Mouse (Mus musculus): Measurements from ENCODE around the gene P2ry1.
A peak's percentile ranks its signal among the peaks of the same experiment; 100 is the strongest.

The P2ry1 gene

DNA sequence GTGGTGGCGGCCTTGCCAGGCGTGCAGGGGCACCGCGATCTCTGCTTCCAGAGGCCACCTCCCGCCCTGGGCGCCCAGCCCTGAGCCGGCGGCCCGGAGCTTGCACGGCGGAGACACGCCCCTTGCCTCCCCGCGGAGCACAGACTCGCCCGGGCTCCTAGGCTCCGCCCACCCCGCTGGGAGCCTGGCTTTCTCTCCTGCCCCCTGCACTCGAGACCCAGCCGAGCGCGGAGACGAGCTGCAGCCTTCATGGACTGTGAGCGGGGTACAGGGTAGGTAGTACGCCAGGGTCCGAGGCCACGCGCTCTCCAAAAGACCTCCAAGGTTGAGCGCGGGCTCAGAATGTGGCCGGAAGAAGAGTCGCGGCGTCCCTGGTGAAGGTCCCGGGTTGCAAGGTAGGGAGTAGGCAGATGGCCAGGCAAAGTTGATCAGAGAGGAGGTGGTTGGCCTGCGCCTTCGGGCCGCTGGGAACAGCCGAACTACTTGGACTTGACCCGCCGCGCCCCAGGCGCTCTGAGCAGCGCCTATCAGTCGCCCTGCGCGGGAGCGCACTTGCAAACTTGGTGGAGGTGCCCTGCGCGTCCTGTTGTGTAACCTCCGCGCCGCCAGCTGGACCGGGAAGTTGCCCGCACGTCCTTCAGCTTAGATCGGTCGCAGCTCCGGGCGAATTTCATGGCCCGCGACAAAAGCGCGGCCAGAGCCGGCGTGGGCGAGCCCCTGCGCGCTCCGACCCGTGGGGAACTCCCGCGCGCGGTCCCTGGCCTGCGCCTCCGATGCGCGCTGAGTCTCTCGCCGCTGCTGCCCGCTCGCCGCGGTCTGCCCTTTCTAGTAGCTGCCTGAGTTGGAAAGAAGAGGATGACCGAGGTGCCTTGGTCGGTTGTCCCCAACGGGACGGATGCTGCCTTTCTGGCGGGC lies at the start of gene P2ry1:
Gene P2ry1 (plus strand): TSS at position 209 of the 915 bp plus-strand sequence.
- DNase-seq (ENCODE audit: low spot score in 2 of 2) = peak; percentile 32 to 52

DNA sequence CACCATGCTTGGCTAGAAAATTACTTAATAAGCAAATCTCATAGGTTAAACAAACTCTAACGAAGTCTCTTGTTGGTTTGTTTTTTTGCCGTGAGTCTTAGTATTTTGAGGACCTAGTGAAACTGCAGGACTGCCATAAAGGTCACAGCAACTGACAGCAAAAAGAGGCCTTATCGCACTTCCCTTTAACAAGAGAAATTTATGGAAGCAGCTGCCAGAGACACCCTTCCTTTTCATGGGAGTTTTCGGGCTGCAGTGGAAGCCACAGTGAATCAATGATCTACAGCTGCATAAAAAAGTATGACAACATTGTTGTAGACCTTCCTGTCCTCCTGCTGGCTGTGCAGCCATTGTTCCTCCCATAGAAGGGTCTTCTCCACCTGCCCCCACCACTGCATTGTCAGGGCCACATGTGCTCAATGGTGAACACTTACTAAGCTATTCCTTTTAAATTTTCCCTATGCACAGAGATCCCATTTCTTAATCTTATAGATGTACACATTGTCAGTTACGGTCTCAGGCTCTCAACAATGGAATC lies 49.3 kb upstream of the P2ry1 start:
- DNase-seq (ENCODE audit: low spot score in 2 of 2) = no peak

DNA sequence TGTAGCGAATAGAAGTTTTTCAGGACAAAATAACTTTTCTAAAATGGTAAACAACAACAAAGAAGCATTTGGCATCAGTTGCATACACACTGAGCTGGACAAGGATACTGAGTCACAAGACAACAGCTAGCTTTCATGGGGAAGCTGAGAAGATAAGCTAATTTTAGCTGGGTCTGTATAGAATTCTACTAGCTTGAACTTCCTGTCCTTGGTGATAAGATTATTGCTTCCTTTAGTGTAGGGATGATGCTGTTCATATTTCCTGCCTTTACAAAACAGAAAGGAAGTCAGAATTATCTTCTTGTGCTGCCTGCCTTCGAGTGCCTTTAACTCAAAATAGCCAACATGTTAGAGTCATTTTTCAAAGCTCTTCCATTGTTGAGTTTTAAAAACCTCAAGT lies 48.5 kb upstream of the P2ry1 start:
- DNase-seq (ENCODE audit: low spot score in 2 of 2) = no peak

- DNase-seq (ENCODE audit: low spot score in 2 of 2) = no peak
These were observed 43.8 kb upstream of the P2ry1 start for GRCm38 (mm10) chr3:60958769-60959168.

DNA sequence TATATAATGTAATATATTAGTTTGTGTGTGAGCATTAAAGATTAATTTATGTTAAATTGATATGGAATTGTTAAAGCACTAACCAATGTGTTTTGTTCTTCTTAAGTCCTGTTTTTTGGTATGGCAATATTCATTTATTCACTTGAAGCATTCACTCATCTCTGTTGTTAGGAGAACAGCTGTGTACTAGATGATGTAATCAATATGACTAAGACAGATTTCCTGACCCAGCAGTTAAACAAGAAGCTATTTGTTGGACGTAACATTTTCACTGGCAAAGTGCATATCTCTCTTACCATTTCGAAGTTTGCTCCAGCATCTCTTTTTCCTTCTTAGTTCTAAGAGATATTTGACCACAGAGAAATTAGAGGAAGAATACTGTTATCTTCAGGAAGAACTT lies 37.5 kb upstream of the P2ry1 start:
- DNase-seq (ENCODE audit: low spot score in 2 of 2) = no peak

GRCm38 (mm10) chr3:60974944-60975343 lies 27.7 kb upstream of the P2ry1 start:
- no peak for DNase-seq (ENCODE audit: low spot score in 2 of 2)

GRCm38 (mm10) chr3:60982109-60982508 lies 20.5 kb upstream of the P2ry1 start:
- DNase-seq (ENCODE audit: low spot score in 2 of 2) = no peak

- DNase-seq (ENCODE audit: low spot score in 2 of 2) = no peak
These were observed 4.5 kb upstream of the P2ry1 start for GRCm38 (mm10) chr3:60998064-60998463.

DNA sequence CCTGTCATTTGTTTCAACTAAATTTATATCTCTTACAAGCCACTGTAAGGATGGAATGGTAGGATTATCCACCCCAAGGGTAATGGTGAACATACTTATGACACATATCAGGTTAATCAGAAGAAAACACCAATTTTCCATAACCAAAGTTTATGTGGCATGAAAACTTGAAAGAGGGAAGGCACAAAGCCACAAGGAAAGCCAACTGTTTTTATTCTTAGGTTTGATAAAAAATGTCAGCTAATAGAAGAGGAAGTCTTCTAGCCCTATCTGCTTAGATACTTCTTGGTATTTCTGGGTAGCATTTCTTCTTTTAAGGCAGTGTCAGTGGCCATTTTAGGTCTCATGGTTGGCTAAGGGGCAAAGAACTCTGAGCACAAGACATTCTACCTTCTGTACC lies 2.9 kb upstream of the P2ry1 start:
- no peak for DNase-seq (ENCODE audit: low spot score in 2 of 2)

DNA sequence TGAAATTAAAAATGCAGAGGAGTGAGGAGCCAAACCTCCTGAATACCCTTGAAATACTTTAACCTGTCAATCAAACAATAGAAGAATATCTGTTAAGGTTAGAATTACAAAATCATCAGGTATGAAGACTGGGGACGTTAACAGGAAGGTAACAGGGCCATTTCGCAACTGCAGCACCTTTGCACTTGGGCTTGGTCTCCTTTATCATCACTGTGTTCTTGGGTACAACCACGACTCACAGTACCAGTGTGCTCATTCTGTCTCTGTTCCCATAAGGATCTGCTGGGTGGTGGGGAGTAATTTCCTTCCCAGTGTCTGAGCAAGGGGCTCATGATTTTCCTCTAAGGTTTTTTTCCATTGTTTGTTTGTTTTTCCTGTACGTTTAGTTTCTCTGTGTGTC lies 1.8 kb upstream of the P2ry1 start:
- no peak for DNase-seq (ENCODE audit: low spot score in 2 of 2)

DNA sequence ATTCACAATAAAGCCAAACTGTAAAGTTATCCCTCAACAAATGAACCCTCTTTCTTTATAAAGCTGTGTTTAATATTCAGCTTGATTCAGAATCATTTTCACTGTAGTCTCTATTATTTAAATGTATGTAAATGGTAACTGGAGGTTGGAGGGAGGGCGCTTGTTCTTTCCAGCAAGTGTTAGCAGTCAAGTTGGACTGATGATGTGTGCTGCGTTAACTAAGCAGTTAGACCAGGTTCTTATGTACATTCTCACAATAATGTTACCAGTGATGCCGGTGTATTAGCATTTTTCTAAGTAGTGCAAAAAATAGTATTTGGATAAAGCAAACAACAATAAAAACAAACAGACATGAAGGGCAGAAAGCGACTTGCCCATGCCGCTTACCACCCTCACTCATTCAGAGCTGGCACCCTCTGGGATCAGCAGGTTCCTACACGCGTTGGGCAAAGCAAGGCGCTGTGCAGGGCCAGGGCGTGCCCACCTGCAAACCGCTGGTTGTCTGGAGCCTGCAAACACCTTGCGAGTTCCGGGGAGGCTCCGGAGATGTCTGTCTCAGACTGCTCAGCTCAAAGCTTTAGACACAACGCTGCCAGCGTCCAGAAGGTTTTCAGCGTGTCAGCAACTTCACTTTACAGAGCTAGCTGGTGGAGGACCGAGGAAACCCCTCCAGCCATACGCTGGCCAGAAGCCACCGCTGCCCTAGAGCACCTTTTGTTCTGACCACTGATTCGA lies 576 bp upstream of the P2ry1 start:
- peak in 1 of 2 experiments; percentile 13 for DNase-seq (ENCODE audit: low spot score in 2 of 2)

GRCm38 (mm10) chr3:61004611-61005010 lies 2.0 kb downstream of the P2ry1 start:
- DNase-seq (ENCODE audit: low spot score in 2 of 2) = no peak

DNA sequence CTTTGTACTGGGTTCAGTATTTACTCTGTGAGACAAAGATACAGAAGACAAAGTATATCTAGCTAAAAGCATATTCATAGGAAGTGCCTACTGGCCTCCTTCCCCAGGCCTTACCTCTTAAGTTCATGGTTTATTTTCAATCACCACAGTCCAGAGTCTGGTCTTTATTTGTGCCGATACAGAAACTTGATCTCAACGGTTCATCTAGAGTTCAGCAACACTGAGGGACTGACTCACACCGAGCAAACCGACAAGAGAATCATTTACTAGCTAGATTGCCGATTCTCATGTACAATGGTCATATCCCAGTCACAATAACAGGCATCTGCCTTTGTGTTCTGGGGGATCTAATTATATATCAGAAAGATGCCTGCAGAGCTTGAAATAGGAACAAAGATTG lies 9.1 kb downstream of the P2ry1 start:
- DNase-seq (ENCODE audit: low spot score in 2 of 2) = no peak

GRCm38 (mm10) chr3:61012550-61012949 lies 10.0 kb downstream of the P2ry1 start:
- no peak for DNase-seq (ENCODE audit: low spot score in 2 of 2)

GRCm38 (mm10) chr3:61016733-61017132 lies 14.1 kb downstream of the P2ry1 start:
- no peak for DNase-seq (ENCODE audit: low spot score in 2 of 2)

GRCm38 (mm10) chr3:61032100-61032499 lies 29.5 kb downstream of the P2ry1 start:
- no peak for DNase-seq (ENCODE audit: low spot score in 2 of 2)

- no peak for DNase-seq (ENCODE audit: low spot score in 2 of 2)
These were observed 33.0 kb downstream of the P2ry1 start for GRCm38 (mm10) chr3:61035633-61036032.

GRCm38 (mm10) chr3:61039916-61040315 lies 37.3 kb downstream of the P2ry1 start:
- DNase-seq (ENCODE audit: low spot score in 2 of 2) = no peak

GRCm38 (mm10) chr3:61049976-61050672 lies 47.5 kb downstream of the P2ry1 start:
- DNase-seq (ENCODE audit: low spot score in 2 of 2) = no peak
